Mouse (Mus musculus): ENCODE measurements at regions not wholly inside any gene's neighbourhood (a gene's known extent, or its start where the extent isn't known, plus 50 kb on each side); places are given as distances from the start of the nearest gene placed in this dataset.

DNA sequence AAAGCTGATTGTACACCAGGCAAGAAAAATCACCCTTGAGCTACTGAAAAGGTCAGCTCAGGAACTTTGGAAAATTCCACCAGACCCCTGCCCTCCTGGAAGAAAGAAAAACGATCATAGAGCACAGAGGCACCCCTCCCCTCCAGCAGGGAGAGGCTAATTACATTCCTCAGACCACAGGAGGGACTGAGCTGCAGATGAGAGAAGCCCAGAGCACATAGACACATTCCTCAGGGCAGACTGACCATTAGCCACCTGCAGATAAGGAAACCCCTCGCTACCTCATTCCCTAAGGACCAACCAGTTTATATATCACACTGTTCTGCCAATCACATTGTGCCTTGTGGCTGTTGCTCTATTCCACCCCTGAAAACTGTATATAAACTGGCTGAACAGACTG, 230.3 kb downstream of the Parp8 start:
- no peak for DNase-seq (ENCODE audit: low spot score)

DNA sequence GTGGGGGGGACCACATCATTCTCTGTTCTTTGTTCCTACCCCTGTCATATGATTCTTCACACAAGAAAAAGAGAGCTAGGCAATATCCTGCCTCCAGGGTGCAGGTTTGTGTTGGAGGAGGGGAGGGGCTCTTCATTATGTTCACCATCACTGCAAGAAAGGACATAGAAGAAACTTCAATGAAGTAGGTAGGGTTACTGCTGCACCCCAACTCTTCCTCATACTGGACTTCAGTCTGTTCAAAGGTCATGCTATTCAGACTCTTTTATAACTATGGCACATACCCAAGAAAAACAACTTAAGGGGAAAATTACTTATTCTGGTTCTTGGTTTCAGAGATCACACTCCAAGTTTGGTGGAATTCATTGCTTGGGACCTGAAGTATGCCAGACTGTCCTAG, 243.7 kb downstream of the Parp8 start:
- no peak for DNase-seq (ENCODE audit: low spot score)

DNA sequence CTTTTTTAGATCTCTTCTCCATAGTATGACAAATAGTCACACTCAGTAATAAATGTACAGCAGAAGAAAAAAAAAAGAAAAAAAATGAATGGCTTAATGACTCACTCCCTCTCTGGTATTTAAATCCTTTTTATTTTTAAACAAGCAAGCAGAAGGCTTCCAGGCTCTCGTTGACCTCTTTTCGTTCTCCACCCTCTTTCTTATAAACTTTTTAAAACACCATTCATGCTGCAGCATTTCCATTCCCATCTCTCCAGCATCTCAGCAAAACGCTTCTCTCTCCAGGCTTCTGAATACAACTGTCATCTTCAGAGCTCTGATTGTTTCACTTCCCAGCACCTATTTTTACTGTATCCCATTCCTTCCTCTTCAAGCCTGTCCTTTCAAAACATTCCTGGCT, 259.8 kb downstream of the Parp8 start:
- no peak for DNase-seq (ENCODE audit: low spot score)

DNA sequence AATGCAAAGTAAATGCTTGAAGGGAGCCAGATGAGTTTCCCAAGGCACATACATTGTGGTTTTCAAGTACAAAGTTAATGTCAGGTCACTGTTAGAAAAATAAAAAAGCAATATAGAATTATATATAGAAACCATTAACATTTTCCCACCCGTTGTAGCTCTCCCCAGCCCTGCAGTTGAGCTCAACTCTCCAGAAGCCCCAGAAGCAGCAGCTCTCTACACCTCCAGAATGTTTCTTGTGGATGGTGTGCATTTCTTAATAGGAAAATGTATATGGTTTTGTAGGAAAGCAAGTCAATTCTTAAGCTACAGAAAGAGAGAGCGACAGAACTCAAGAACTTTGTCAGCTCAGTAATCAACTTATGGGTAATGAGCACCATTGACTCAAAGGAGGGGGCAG, 265.4 kb downstream of the Parp8 start:
- DNase-seq (ENCODE audit: low spot score): no peak

DNA sequence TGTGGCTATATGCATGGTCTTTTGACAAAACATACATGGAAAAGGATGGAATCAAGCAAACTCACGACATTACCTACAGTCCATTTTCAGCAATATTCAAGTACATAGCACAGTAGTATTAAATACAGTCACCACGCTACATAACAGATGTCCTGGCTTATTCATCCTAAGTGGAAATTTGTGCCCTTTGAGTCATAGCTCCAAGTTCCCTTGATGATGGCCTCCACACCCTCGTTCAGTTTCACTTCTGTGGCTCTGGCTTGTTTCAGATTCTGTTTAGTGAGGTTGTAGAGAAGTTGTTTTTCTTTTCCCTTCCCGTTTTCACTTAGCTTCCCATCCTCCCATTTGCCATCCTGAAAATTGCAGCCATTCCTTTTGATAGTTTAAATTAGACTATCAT, 284.5 kb downstream of the Parp8 start:
- DNase-seq (ENCODE audit: low spot score): no peak

DNA sequence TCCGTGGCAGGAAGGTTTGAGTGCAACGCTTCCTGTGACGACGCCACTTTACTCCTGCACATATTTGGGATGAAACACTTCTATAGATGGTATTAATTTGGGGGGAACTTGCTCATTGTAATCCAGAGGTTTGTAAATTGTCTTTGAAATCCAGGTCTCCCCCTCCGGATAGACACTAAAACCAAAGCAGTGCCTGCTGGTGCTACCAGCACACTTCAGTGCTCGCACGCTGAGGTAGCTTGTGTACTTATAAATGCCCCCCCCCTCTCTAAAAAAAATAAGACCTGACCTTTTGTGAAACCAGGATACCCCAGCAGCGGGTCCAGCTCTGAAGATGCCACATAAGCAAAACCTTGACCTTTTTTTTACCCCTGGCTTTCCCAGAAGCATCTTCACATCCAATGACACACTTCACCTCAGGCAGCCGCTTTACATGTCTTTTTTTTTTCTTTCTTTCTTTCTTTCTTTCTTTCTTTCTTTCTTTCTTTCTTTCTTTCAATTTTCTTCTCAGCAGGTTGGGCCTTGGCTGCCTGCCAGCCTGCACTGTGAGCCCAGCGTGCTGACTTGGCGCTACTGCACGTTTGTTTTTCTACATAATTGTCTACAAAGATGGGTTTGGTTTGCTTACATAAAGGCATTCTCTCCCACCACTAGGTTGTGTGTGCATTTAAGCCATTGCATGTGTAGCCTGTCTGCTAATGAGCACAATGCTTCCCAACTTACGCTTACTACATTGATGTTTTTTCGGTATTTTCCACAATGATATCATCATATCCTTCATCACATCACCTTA, 301.8 kb downstream of the Parp8 start:
- DNase-seq (ENCODE audit: low spot score): no peak

DNA sequence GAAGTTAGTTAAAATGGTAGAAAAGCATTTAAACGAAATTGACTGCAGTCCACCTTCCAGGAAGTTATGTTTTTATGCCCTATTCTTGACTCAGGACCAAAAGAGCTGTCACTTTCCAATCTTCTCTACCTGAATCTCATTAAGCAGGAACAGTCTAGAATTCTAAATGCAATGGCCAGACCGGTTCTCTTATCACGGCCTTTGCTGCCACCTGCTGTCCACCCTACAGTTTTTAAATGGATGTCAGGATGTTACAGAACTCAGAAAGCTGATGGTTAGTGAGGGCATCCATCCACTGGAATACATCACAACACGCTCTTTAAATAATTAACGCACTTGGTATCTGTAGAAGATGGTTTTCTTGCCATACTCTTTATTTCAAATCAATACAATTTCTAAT, 310.5 kb downstream of the Parp8 start:
- DNase-seq (ENCODE audit: low spot score): peak; percentile 40

DNA sequence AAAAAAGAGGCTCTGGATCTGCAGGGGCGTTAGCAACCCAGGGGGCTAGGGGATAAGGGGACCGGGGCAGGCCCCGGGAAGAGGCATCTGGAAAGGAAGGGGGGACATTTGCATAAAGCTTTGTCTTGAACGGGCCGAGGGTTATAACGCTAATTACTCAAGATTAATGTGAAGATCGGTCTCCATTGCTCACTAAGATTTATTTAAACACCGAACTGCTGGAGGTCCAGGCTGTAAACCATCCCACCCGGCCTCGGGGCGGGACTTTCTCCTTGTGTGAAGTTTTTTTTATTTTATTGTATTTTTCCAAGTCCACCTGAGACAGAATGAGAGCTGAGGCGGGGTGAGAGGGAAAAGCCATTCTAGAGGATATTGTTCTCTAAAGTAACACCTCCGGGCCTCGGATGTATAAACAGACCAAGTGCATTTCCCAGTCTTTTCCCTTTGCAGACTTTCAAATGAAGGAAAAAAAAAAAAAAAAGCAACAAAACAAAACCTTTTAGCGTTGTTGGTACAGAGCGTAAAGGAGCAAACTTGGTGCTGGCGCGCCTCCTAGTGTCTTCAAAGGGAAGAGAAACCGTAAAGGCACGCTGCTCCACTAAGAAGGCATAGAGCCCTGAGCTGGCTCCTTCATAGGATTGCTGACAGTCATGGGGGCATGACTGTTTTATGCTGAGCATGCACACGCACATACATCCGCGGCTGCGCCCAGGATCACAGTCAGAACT, 313.3 kb downstream of the Parp8 start:
- peak; percentile 60 for DNase-seq (ENCODE audit: low spot score)

DNA sequence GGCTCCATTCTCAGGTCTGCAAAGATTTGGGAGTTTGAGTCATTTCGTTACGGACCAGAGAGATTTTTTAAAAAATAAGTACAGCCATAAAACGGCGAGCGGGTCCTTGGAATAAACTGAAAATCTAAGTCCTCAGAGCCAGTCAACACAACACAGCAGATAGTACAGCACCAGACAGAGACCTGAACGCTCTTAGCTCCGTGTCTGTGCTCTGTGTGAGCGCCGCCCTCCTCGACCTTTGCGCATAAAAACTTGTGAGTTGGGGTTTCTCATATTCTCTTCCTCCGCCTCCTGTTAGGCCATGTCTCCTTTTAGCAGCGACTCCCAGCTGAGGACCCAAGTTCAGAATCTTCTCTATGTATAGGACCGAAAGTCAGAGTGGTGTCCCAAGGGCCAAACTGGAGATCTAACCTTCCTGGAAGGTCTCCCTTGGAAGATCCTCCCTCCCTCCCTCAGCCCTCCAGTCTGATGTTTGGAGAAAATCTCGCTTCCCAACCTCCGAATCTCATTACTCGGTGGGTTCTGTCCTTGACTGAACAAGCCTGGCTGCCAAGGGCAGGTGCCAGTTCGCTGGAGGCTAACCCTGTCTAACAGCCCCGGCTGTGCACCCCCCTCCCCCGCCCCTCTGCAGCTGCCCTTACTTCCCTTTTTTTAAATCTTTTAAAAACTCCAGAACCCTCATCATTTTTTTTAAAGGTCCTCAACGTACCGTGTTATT, 314.0 kb downstream of the Parp8 start:
- DNase-seq (ENCODE audit: low spot score): peak; percentile 5

DNA sequence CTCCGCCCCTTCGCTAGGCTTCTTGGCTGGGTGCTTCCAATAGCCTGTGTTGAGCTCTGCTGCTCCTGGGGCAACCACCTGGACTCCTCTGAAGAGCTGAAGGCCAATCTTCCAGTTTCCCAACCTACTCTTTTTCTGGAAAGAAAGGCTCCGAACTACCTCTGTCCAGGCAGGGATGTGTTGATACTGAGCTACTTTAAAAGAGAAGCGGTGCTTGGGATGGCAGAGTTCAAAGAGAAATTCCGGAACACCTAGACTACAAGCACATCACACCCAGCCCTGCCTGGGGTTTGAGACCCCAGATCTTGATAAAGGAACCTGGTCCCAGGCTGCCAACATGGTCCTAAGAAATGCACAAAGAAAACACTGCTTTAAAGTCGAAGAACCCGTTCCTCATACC, 315.7 kb downstream of the Parp8 start:
- no peak for DNase-seq (ENCODE audit: low spot score)

DNA sequence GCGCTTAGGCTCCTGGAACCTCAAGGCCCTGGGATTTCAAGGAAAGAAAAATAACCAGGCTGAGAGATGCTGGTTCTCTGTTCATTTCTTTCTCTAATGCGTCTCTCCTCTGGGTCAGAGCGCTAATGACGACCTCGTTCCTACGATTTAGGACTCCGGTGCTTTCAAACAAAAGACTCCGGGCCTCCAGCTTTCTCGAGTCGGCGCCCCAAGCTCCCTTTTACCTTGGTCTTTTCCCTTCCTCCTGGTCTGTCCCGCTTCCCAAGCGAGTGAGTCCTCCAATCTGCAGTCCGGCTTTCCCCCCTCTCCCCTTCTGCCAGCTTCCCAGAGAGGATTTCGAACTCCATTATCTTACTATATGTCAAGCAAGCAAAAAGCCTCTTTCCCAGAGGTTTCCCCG, 316.5 kb downstream of the Parp8 start:
- peak; percentile 4 for DNase-seq (ENCODE audit: low spot score)

DNA sequence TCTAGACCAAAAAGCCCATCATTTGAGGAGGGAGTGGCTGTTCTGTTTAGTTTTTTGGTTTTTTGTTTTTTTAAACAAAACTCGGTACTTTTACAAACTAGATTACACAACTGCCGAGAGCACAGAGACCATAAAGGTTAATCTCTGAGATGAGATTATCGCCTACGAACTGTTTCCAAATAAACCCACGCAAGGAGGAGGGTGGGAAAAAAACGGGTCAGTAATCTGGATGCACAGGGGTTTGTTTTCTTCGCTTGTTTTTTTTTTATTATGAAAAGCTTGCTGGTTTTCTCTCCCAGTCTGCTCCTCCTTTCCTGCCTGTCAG, 316.9 kb downstream of the Parp8 start:
- DNase-seq (ENCODE audit: low spot score): no peak

DNA sequence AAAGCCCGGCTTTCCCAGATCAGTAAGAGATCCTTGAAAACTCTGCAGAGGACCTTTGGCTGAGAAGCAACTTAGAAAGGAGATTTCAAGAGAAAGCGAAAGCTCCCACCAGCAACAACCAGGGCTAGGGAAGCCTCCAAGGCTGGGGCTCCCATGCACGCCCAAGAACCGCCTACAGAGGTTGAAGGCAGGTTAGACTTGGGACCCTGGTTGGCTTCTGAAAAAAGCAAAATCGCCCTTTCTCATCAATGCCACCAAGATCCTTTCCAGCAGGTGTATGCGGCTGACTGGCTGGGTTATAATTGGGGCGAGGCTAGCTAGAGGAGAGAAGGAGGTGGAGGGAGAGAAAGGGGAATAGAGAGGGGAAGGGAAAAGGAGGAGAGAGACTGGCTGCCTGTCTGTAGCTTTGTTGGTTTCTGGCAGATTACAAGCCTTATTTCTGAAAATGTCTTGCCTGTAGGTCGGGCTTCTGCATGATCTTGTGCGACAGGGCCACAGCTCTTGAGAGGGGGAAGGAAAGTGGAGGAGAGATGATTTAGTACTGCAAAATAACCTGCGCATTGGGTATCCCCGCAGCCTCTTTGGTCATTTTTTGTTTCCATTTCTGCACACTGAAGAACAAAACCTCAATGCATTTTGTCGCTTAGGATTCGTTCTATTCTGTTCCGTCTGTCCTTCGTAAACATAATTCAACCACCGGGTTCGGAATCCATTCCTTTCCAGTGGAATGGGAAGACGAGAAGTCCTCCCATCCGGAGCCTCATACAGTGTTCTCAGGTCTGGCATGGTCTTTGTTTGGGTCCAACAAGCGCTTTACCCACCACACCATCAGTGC, 317.5 kb downstream of the Parp8 start:
- no peak for DNase-seq (ENCODE audit: low spot score)

DNA sequence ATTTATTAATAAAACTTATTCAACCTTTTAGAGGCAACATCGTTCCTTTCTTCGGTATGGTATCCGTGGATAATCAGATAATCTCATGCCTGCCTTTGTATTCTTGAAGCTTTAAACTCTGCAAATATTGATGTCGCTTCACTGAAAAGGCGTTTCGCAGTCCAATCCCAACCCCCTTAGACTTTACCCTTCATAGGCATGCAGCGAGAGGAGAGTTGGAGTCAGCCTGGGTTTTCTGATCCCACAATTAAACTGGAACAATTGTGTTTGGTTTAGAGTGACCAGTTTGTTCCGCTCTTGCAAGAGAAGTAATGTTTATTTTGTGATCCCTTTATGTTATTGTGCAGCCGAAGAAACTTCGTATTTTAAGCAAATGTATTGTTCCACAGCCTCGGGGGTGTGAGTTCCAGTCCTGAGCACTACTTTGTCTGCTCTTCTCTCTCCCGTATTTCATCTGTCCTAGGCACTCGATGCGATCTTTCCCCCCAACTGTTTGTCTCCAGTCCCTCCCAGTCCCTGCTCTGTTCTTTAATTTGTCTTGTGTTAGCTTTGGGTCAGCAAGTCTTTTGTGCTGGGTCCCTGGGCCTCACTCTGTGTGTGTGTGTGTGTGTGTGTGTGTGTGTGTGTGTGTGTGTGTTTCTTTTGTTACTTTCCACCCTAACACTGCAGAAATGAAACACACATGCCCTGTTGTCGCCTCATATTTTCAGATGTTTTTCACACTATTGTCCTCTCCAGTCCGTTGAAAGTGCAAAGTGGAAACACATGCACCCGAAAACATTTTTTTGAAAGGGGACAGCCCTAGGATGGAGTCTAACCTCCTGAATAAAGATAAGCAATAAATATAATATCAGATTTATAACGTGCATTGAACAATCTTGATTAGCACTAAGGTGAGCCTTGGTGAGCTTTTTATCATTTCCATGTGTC, 318.7 kb downstream of the Parp8 start:
- no peak for DNase-seq (ENCODE audit: low spot score)

DNA sequence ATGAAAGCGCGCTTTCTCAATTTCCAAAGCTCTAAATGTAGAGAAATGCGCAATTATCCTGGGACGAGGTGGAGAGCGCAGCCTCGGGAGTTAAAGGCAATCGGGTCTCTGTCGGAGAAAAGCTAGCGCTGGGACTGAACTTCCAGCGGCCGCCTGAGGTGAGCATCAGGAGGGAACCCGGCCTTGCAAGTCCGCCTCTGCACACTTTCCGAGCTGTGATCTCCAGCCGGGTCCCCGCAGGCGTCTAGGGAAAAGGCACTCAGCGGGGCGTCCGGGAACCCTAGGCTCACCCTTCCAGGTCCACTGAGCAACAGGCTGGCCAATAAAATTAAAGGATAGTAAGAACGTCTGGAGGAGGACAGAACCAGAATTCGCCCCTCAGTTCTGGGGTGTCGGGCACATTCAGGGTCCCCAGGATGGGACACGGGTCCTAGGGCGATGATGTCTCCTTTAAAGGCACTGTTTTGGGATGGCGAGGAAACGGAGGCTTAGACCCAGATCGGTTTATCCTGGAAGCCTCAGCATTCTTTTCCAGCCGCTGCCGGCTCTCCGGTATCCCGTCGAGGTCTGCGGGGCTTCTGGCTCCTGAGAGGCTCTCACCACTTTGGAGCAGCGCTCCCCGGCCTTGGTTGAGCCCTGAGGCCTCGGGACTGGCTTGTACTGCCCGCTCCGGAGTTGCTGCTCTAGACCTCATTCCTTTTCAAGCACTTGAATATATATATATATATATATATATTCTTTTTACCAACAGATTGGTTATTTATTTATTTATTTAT, 319.5 kb downstream of the Parp8 start:
- peak; percentile 8 for DNase-seq (ENCODE audit: low spot score)

DNA sequence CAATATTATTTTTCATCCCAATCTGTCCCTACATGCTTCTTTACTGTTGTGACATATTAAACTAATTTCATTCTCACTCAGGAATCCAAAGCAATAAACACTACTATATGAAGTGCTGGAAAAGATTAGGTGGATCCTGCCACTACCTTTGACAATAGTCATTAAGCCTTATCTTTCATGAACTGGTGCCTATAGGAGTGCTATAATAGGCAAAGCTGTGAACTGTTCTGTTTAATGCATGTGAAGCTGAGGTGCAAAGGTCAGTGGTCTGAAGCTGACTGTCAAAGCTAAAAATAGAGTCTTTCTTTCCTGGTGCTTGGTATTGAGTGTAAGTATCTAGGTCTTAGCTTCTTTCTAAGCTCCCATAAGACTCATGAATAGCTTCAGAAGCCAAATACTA, 336.6 kb downstream of the Parp8 start:
- no peak for DNase-seq (ENCODE audit: low spot score)

All from ovary, postnatal 36 days (tissue).